10 mouse cellular contexts compared by ENCODE assay signal in genomic region chr8:121903977-121904376, GRCm38 (mm10). TPM values are rescaled to one million over a fixed set of nuclear protein-coding genes. Genes with fewer than 3 reads are reported as not detected.
DNase-seq lines count a peak whose midpoint lies in the region; ATAC-seq and TF ChIP-seq lines count a peak whose summit lies in the region.
"Had no signal": no experiment of that assay in that cellular context is flagged by ENCODE, and none has a peak within 500 bp of the region (broad histone marks: within the 10 kb centered on the region; RNA-seq: fewer than 3 reads in every experiment).

No protein-coding gene starts in this region.

- H3K9ac ChIP-seq in hindbrain, embryonic 13.5 days: peak overlapping the region; percentile 14; the same call in 1 of the 2 replicates
- no peak overlapping the region for H3K9ac ChIP-seq in hindbrain, embryonic 11.5 days (ENCODE audit: low read depth, low read length)
- peak overlapping the region; percentile 24; the same call in 1 of the 2 replicates for H3K9ac ChIP-seq in ES-E14 (ENCODE audit: insufficient read depth, low read depth, low read length, poor library complexity, severe bottlenecking)
- no peak overlapping the region for H3K9ac ChIP-seq in liver, embryonic 14.5 days (replicated peaks)

- no peak for TF ChIP-seq EP300 in liver, embryonic 14.5 days (IDR thresholded peaks at IDR 0.05; ENCODE audit: low read depth)

- peak overlapping the region; percentile 76 for H3K4me3 ChIP-seq in hindbrain, embryonic 13.5 days
- no peak overlapping the region for H3K4me3 ChIP-seq in hindbrain, embryonic 11.5 days (ENCODE audit: low read depth, low read length)
- H3K4me3 ChIP-seq in ES-E14 (ENCODE audit: insufficient read depth in 1 of 2, low read depth in 1 of 2, low read length in 2 of 2, poor library complexity in 1 of 2, severe bottlenecking in 1 of 2): no peak overlapping the region
- H3K4me3 ChIP-seq in liver, embryonic 14.5 days (ENCODE audit: insufficient read depth in 1 of 2, low read depth in 2 of 2, low read length in 2 of 2): peak overlapping the region; percentile 72 to 77; a peak in 3 of 4 replicates

- H3K27ac ChIP-seq in hindbrain, embryonic 13.5 days: no peak overlapping the region
- no peak overlapping the region for H3K27ac ChIP-seq in hindbrain, embryonic 11.5 days (ENCODE audit: low read depth, low read length)
- H3K27ac ChIP-seq in ES-E14 (ENCODE audit: insufficient read depth, low read depth, low read length, poor library complexity, severe bottlenecking): no peak overlapping the region
- H3K27ac ChIP-seq in liver, embryonic 14.5 days: no peak overlapping the region

- no peak for DNase-seq in hindbrain, embryonic 11.5 days (ENCODE audit: low spot score)
- no peak for DNase-seq in ES-E14 (ENCODE audit: low read depth, low spot score)
- peak; percentile 70 to 74 for DNase-seq in cerebellum, postnatal 14 days
- no peak for DNase-seq in liver, embryonic 14.5 days (ENCODE audit: low read depth in 3 of 3, low spot score in 3 of 3)
- no peak for DNase-seq in testis, postnatal 14 days (ENCODE audit: low spot score)
- DNase-seq in urinary bladder, postnatal 25 days (ENCODE audit: low spot score): no peak
- no peak for DNase-seq in left cerebral cortex, adult 18-20 months (ENCODE audit: low spot score in 2 of 2)
- DNase-seq: spleen, adult 18-20 months had no signal

- H3K4me2 ChIP-seq in hindbrain, embryonic 13.5 days: peak overlapping the region; percentile 98
- no peak overlapping the region for H3K4me2 ChIP-seq in hindbrain, embryonic 11.5 days (replicated peaks; ENCODE audit: low read depth, low read length)
- H3K4me2 ChIP-seq in liver, embryonic 14.5 days (ENCODE audit: low read depth): peak overlapping the region; percentile 70

- no peaks in the 10 kb centered on the region for H3K9me3 ChIP-seq in hindbrain, embryonic 13.5 days
- no peaks in the 10 kb centered on the region for H3K9me3 ChIP-seq in hindbrain, embryonic 11.5 days (ENCODE audit: control insufficient read depth, low read length)
- H3K9me3 ChIP-seq in ES-E14 (ENCODE audit: control insufficient read depth, insufficient read depth, low read depth, low read length): no peaks in the 10 kb centered on the region
- H3K9me3 ChIP-seq in liver, embryonic 14.5 days (ENCODE audit: control insufficient read depth, low read length): no peaks in the 10 kb centered on the region

- 68% methylated on average over 6 of the region's 6 CpGs for WGBS in hindbrain, embryonic 13.5 days
- 78% methylated on average over 6 of the region's 6 CpGs for whole genome bisulfite sequencing in hindbrain, embryonic 11.5 days
- WGBS in liver, embryonic 14.5 days (ENCODE audit: insufficient replicate concordance): 45% methylated on average over 6 of the region's 6 CpGs

- in situ Hi-C loops in ES-E14 (cut with MboI; ENCODE audit: low sequenced_read_pairs in 2 of 2, unreplicated experiment in 2 of 2): no loop called here

- no peaks in the 10 kb centered on the region for H3K36me3 ChIP-seq in hindbrain, embryonic 13.5 days
- no peaks in the 10 kb centered on the region for H3K36me3 ChIP-seq in hindbrain, embryonic 11.5 days (ENCODE audit: control insufficient read depth, insufficient read depth, low read length)
- H3K36me3 ChIP-seq in ES-E14 (ENCODE audit: control insufficient read depth, insufficient read depth, low read length, poor library complexity, severe bottlenecking): peaks cover 36% of the 10 kb centered on the region
- peaks cover 16% of the 10 kb centered on the region for H3K36me3 ChIP-seq in liver, embryonic 14.5 days (replicated peaks; ENCODE audit: control insufficient read depth, insufficient read depth, low read depth)

- peaks cover 11% of the 10 kb centered on the region for H3K27me3 ChIP-seq in hindbrain, embryonic 13.5 days
- no peaks in the 10 kb centered on the region; the same call in 1 of the 2 replicates for H3K27me3 ChIP-seq in hindbrain, embryonic 11.5 days (ENCODE audit: control insufficient read depth, insufficient read depth, low read length)
- no peaks in the 10 kb centered on the region for H3K27me3 ChIP-seq in liver, embryonic 14.5 days (ENCODE audit: control insufficient read depth, insufficient read depth, low read length)

- ATAC-seq in hindbrain, embryonic 13.5 days (ENCODE audit: low FRiP score): no peak
- no peak for ATAC-seq in hindbrain, embryonic 11.5 days (ENCODE audit: low FRiP score)
- ATAC-seq in liver, embryonic 14.5 days (ENCODE audit: insufficient read depth): no peak

- peaks cover 53% of the 10 kb centered on the region for H3K4me1 ChIP-seq in hindbrain, embryonic 13.5 days (replicated peaks)
- H3K4me1 ChIP-seq in hindbrain, embryonic 11.5 days (replicated peaks; ENCODE audit: control insufficient read depth, insufficient read depth, low read length): peaks cover 11% of the 10 kb centered on the region; the same call in 1 of the 2 replicates
- H3K4me1 ChIP-seq in ES-E14 (ENCODE audit: control insufficient read depth in 2 of 2, insufficient read depth in 2 of 2, low read length in 2 of 2, poor library complexity in 1 of 2): peaks cover 14 to 36% of the 10 kb centered on the region in 2 experiments; a peak in 3 of 4 replicates
- peaks cover 49 to 61% of the 10 kb centered on the region in 2 experiments for H3K4me1 ChIP-seq in liver, embryonic 14.5 days (replicated peaks; ENCODE audit: control insufficient read depth in 2 of 2, insufficient read depth in 2 of 2, low read length in 1 of 2)

- peak; percentile 59 for TF ChIP-seq CTCF in liver, embryonic 14.5 days (IDR thresholded peaks at IDR 0.05; ENCODE audit: low read depth)

TF ChIP-seq in ES-E14, 5 proteins besides CTCF, POLR2A, EP300 and RAD21:
- TF ChIP-seq CHD2 (IDR thresholded peaks at IDR 0.05; ENCODE audit: low read depth, low read length) (no peak), MAFK (IDR thresholded peaks at IDR 0.05; ENCODE audit: insufficient read depth, low read depth, low read length) (no peak), ZC3H11A (IDR thresholded peaks at IDR 0.05; ENCODE audit: borderline replicate concordance, low read depth, low read length) (no peak), HCFC1 (IDR thresholded peaks at IDR 0.05; ENCODE audit: borderline replicate concordance, insufficient read depth, low read length) (no peak), ZNF384 (IDR thresholded peaks at IDR 0.05; ENCODE audit: low read depth, low read length) (no peak)

RNA-seq across cellular contexts. Expression of gene Slc7a5, which starts 3.5 kb away (rescaled TPM):
- 37.9 and 39.7 TPM in 2 replicates for polyA plus RNA-seq in hindbrain, embryonic 13.5 days (2015; fragmentation: Nextera tagmentation; extraction: Ambion mirVana)
- 23.3 and 29.9 TPM in 2 replicates for polyA plus RNA-seq in hindbrain, embryonic 11.5 days (2014; fragmentation: Nextera tagmentation; extraction: Ambion mirVana)
- total RNA-seq in ES-E14 (2012; rRNA removed): 173 and 307 TPM in 2 replicates
- 40.0 and 40.9 TPM in 2 replicates for polyA plus RNA-seq in liver, embryonic 14.5 days (2012; rRNA removed)
- 36.7 and 40.7 TPM in 2 replicates for polyA plus RNA-seq in liver, embryonic 14.5 days (2014; fragmentation: Nextera tagmentation; extraction: Ambion mirVana)
- 10 to 100 TPM; 53.0 to 54.4 TPM for total RNA-seq in left cerebral cortex, adult 18-20 months (2021)

RNA-seq across cellular contexts. Expression of gene Car5a, which starts 40.7 kb away (rescaled TPM):
- polyA plus RNA-seq in hindbrain, embryonic 13.5 days (2015; fragmentation: Nextera tagmentation; extraction: Ambion mirVana): 0.19 and 0.43 TPM in 2 replicates
- 0.15 TPM in 1 of 2 replicates, not detected in the other for polyA plus RNA-seq in hindbrain, embryonic 11.5 days (2014; fragmentation: Nextera tagmentation; extraction: Ambion mirVana)
- 0.18 and 0.37 TPM in 2 replicates for total RNA-seq in ES-E14 (2012; rRNA removed)
- polyA plus RNA-seq in liver, embryonic 14.5 days (2012; rRNA removed): 0.87 and 1.1 TPM in 2 replicates
- polyA plus RNA-seq in liver, embryonic 14.5 days (2014; fragmentation: Nextera tagmentation; extraction: Ambion mirVana): 1.3 and 1.4 TPM in 2 replicates
- under 1 TPM; 0.33 to 0.35 TPM for total RNA-seq in left cerebral cortex, adult 18-20 months (2021)
- total RNA-seq: hematopoietic stem cell, adult 5-6 weeks had no signal

RNA-seq across cellular contexts. Expression of gene Banp, which starts 45.6 kb away (rescaled TPM):
- 50.3 and 59.0 TPM in 2 replicates for polyA plus RNA-seq in hindbrain, embryonic 13.5 days (2015; fragmentation: Nextera tagmentation; extraction: Ambion mirVana)
- 50.8 and 51.8 TPM in 2 replicates for polyA plus RNA-seq in hindbrain, embryonic 11.5 days (2014; fragmentation: Nextera tagmentation; extraction: Ambion mirVana)
- total RNA-seq in ES-E14 (2012; rRNA removed): 53.8 and 67.8 TPM in 2 replicates
- 20.8 and 23.0 TPM in 2 replicates for polyA plus RNA-seq in liver, embryonic 14.5 days (2012; rRNA removed)
- polyA plus RNA-seq in liver, embryonic 14.5 days (2014; fragmentation: Nextera tagmentation; extraction: Ambion mirVana): 12.0 and 13.6 TPM in 2 replicates
- total RNA-seq in left cerebral cortex, adult 18-20 months (2021): 10 to 100 TPM; 44.5 to 52.3 TPM

Comparison
In these comparisons a context has a peak if more than half of its experiments do, and no peak if none do; other contexts are left out.
1. H3K4me3 ChIP-seq: peak in hindbrain, embryonic 13.5 days (single experiment) and liver, embryonic 14.5 days (2 of 2); none in hindbrain, embryonic 11.5 days (single experiment) and ES-E14 (0 of 2).
2. H3K9ac ChIP-seq: peak in hindbrain, embryonic 13.5 days (single experiment) and ES-E14 (single experiment); none in hindbrain, embryonic 11.5 days (single experiment) and liver, embryonic 14.5 days (single experiment).
3. DNase-seq: peak in cerebellum, postnatal 14 days (2 of 2); none in hindbrain, embryonic 11.5 days (single experiment), ES-E14 (single experiment), liver, embryonic 14.5 days (0 of 3), testis, postnatal 14 days (single experiment), urinary bladder, postnatal 25 days (single experiment) and left cerebral cortex, adult 18-20 months (0 of 2).